Mouse (Mus musculus) left cerebral cortex, postnatal 4 days (tissue): ENCODE measurements around the gene Syt2. TPM values are rescaled to one million over a fixed set of nuclear protein-coding genes. Genes with fewer than 3 reads are reported as not detected.

Experiments used
- DNase-seq: peaks from one replicate; pipeline ENCODE4 v3.0.0-alpha.2; 2022
- intact Hi-C: fragments of 180-260 bp; cut with DNase I; formaldehyde crosslinking; loops from one replicate; pipeline ENCODE4 v1.15.1; 2025
- total RNA-seq, 2 experiments: library from RNA; stranded (reverse); gene quantifications; 2 replicates each; pipeline ENCODE4 v1.2.3; 2021

Gene Syt2
- total RNA-seq, 2 experiments from 2014 or later: 2.2 to 3.9 TPM

DNA sequence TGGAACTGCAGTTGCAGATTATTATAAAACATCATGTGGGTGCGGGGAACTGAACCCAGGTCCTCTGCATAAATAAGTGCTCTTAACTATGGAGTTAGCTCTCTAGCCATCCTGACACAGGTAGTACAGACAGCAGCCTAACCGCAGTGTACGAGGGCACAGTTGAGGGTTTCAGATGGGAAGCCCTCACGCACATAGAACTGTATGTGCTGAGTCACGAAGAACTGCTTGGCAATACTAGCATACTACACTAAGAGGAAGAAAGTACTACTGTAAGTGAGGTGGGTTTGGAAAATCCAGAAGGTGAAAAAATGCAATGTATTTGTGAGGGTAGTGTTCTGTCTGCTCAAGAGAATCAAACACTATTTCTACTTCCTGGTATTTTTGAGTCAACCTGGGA is 123.8 kb downstream of the Syt2 start:
- intact Hi-C loops: no loop called here
- no peak for DNase-seq

DNA sequence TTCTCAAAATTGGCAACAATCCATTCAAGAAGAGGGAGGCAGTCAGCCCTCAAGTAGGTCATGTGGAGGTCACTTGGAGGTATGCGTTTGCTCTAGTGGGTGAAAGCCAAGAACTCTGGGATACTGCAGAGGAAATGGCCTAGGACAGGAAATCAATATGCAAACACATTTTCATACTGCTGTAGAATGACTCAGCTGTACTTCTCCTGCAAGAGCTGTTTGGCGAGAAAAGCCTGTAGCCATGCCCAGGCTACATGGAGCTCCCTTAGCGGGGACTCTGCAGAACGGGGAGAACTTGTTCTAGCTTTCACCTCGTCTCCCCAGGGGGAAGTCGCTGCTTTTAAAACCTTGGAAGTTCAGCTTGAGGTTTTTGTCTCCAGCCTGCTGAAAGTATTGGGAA is 124.9 kb downstream of the Syt2 start:
- DNase-seq: no peak
- intact Hi-C loops: no loop called here

DNA sequence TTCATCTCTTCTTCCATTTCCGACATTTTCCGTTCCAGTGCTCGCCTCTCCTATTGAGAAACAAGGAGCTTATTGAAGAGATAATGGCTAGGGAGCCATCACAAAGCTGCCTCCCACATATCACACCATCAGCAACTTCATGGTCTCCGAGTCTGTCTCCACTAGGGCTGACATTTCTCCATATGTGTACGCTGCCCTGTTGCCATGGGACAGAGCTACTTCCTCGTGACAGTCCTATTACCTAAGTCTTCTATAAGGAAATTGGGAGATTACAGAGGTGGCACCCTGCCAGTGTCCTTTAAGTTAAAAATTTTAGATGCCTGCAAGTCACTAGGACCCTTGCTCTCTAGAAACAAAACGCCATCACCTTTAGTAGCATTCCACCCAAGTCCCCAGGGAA is 125.5 kb downstream of the Syt2 start:
- no peak for DNase-seq
- intact Hi-C loops: no loop called here

DNA sequence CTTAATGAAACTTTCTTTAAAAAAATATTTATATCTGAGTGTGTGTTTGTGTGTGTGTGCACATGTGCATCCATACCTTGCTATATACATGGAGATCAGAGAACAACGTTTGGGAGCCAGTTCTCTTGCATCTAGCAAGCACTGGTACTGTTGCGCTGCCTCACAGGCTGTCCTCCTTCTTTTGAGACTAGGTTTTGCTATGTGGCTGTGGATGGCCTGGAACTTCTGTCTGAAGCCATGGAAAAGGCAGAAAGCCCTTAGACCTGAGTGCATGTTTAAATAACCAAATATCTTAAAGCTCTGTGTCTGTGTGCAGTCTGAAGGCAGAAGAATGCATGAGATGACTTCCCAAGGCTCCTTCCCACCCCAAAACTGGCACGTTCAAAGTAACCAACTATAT is 126.3 kb downstream of the Syt2 start:
- intact Hi-C loops: no loop called here
- no peak for DNase-seq

DNA sequence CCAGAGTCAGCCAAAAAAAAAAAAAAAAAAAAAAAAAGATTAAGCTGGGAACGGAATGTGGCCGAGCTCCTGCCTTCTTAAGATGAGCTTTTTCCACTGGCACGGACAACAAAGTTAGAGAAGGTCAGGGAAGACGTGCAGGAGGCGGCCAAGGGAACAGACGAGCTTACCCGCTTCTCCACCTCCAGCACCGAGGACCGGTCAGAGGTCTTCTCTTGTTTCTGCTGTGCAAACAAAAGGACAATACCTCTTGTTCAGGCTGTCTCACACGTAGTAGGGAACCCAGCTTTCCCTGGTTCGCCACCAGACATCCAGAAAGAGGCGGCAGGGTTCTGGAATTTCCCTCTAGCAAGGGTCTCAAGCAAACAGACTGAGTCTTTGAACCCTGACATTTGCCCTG is 126.8 kb downstream of the Syt2 start:
- no peak for DNase-seq
- intact Hi-C loops: no loop called here

DNA sequence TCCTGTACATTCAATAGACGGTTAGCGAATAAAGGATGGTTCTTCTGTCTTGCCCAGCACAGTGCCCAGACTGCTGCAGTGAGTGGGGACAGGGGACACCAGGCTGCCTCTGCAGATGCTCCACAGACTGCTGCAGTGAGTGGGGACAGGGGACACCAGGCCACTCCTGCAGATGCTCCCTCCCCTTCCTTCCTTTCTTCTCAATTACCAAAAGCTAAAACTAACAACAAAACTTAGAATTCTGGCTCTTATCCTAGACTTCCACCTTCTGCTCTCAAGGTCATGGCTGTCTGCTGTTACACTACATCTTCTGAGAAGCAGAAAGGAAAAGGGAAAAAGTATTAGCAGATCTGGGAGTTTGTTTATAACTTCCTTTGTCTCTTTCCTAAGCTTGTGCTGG is 127.8 kb downstream of the Syt2 start:
- DNase-seq: no peak
- intact Hi-C loops: no loop called here

DNA sequence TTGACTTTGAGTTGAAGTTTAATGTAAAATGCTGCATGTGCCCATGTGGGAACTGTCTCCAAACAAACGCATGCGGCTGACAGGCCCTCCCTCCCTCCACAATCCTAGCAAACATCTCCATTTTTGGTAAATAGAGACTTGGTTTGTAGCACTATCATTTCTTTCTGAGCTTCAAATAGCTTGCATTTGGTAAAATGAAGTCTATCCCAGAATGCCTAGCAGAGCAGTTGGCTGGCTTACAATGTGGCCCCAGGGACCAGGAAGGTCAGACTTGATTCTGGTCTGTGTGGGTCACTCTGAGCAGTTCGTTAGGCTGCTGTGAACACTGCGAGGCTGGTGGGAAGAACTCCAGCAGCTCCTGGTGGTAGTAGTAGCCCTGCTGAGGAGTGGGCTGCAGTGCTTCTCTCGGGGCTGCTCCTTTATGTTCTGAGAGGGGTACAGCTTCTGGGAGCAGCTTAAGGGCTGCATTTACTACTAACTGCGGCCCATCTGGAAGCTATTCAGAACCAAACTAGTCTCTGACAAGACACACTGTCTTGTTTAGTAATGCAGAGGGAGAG is 128.3 kb downstream of the Syt2 start:
- intact Hi-C loops: no loop called here

DNA sequence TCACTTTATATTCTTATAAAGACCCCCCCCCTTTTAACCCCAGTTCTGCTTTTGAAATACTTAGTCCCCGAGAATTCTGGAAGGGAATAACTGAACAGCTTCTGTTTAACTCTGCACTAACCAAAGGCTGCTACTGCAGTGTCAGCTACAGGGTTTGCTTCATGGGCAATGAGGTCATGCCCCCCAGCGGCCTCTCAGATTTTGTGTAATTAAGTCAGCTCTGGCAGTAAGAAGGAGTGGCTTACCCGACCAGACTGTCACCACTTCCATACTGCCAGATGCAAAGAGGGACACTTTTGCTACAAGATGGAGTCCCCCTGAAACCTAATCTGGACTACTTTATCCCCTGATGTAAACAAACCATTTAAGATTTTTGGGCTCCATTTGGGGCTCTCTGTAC is 129.2 kb downstream of the Syt2 start:
- no peak for DNase-seq
- intact Hi-C loops: no loop called here

More for the DNA sequence above, 128.3 kb downstream of the Syt2 start:
- no peak for DNase-seq

DNA sequence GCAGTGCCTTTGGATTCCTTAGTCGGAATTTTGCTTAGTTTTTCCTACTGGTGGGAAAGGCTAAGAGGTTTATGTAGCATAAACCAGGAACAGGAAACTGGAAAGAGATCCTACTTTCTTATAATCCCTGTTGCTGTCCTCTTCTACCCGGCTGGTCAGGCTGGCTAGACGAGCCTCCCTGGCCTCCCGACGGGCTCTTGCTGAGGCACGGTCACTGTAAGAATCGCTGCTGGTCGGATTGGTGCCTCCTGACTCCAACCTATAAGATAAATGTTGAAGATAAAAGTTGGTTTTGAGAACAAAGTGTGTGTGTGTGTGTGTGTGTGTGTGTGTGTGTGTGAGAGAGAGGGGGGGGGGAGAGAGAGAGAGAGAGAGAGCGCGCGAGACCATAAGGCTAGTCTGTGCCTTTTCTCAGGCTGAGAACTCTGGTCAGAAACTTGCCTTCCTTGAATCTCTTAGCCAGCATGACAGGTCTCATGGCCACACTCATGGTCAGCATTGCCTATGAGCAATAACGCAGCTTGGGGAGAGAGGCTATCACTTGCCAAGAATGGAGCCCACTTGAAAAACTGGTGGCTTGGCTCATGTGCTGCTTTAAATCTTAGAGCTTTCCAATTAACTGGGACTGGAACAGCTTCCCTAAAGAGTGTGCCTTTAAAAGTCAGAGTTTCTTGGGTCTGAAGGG is 130.9 kb downstream of the Syt2 start:
- intact Hi-C loops: no loop called here
- DNase-seq: no peak

DNA sequence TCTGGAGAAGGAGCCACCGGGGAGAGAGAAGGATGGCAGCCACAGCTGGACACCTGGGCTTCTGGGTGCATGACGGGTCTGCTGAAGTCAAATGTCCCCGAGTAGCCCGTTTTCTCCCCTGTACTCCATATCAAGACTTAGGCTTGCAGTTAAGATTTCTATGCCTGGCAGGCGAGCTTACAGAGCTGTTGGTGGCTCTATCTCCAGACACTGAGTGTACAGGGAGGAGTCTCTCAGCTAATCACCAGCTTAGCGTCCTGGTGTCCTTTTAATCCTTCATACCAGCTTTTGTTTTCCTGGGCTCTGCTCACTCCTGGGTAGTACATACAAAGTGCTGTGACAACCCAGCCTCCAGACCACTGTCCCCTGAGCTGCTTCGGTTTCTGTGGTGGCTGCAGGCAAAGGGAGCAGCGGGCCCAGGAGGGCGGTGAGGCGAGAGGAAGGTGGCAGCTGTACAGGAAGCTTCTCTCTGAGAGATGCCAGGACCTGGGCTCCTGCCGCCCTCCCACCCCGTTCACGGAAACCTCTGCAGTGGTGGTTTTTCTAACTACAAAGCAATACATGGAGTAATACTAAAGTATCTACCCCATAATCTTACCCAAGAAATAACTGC is 131.6 kb downstream of the Syt2 start:
- peak; percentile 25 for DNase-seq
- intact Hi-C loops: no loop called here

DNA sequence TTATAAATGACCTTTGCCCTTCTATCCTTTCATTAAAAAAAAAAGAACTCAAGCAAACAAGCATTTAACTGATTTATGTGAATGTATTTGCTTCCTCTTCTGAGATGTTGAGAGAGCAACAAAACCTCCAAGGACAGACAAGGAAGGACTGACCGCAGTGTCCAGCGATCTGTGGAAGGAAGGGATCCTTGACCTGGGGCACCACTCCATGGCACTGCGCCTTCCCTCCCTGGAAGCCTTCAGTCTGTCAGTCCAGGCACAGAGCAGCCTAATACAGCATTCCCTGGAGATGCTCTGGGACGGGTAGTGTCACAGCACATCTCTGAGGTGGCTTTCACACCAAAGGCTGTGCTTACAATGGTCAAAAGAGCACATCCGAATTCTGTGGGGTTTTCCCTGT is 136.3 kb downstream of the Syt2 start:
- intact Hi-C loops: no loop called here
- DNase-seq: no peak

DNA sequence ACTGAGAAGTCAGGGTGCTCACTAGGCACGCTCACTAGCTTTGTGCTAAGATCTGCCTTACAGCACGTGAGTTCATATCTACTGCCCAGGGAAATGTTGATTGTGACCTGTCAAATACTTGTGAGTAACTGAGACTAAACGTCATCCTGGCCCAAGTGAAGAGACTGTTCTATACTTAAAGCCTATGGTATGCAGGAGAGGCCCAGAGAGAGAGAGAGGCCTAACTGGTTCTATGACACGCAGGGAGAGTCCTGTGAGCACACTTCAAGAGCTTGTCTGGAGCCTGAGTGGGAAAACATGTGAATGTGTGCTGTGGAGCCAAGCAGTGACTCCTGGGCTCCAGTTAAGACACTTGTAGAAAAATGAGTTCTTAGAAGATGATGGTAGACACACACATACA is 137.5 kb downstream of the Syt2 start:
- intact Hi-C loops: no loop called here
- no peak for DNase-seq

DNA sequence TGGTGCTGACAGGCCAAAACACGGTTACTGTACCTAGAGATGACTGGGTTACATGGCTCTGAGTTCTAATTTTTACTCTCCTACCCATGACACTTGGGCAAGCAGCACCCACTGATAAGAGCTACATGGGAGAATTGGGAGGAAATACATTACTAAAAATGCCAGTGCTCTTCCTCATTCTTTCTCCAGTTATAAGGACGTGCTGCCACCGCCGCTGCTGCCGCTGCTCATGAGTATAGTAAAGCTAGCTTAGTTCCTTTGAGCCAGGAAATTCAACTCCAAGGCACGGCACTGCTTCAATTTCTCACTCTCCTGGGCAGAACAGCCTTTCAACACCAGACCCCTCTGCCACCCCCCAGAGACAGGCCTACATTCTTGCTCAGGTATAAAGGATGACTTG is 138.0 kb downstream of the Syt2 start:
- no peak for DNase-seq
- intact Hi-C loops: no loop called here

DNA sequence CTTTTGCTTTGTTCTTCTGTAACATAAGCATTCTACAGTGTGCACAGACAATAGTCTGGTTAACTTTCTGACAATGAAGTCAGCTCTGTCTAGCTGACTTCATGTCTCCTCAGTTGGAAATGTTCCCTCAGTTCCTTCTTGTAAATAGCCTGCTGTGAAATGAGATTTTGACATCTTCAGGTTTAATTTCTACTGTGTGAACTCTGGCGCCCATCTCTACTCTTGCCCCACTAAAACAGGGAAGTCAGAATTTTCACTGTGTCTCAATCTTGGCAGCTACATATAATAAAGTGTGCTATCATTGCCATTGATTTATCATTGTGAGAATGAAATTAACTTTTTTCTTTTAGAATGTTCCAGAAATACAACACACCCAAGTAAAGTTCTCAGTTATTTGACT is 138.4 kb downstream of the Syt2 start:
- intact Hi-C loops: no loop called here
- DNase-seq: no peak

DNA sequence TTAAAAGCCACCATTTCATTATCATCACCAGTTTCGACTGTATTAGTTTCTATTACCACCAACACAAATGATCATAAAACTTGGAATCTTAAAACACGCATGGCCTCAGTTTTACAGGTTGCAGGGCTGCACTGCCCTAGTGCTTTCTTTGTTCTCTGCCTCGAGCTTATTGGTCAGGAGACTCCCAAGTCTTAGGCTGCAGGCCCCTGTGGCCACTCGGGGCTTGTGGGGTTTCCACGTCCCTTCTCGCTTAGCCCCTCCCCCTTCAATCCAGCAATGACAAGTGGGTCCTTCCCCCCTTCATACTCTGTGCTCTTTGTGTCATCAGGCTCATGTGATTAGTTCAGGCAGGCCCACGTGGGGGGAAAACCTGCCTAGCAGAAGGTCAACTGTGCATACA is 141.6 kb downstream of the Syt2 start:
- DNase-seq: no peak
- intact Hi-C loops: no loop called here

DNA sequence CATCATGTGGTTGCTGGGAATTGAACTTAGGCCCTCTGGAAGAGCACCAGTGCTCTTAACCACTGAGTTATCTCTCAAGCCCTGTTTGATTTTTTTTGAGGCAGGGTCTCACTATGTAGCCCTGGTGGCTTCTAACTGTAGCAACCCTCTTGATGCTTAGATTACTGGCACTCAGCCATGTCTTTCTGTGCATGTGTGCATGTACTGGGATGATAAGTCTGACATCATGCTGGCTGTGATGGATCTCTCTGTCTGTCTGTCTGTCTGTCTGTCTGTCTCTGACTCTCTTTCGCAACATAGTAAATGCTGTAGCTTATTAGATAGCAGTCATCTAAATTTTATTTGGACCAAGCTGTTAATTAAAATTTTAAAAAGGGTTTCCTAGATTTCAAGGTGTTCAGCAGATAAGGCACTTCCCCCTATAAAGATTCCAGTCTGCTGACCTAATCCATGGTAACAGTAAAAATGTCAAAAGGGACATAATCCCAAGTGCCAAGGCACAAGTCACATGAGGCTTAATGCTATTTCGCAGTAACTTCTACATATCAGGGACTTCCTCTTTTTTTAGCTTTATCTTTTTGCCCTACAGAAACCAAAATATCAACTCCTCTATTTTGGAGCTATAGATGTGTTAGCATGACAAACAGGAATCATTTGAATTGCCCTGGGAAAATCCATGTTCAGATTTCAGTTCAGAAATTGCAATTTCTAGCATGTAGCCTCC is 144.4 kb downstream of the Syt2 start:
- intact Hi-C loops: no loop called here
- no peak for DNase-seq

DNA sequence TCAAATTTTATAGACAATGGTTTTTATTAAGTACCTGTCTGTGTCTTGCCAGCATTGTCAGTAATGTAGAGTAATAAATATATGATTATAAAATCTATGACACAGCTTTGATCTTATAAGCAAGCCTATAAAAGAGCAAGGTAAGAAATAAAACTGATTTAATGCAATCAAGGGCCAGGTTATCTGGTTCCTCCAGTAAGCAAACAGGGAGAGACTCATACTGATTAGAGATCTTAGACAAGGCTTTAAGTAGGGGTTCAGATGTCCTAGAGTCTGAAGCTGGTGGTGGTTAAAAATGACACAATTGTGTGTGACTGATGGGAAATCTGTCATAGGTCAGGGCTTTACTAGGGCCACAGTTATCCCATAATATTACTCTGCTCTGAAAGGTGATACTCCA is 145.0 kb downstream of the Syt2 start:
- DNase-seq: no peak
- intact Hi-C loops: no loop called here

DNA sequence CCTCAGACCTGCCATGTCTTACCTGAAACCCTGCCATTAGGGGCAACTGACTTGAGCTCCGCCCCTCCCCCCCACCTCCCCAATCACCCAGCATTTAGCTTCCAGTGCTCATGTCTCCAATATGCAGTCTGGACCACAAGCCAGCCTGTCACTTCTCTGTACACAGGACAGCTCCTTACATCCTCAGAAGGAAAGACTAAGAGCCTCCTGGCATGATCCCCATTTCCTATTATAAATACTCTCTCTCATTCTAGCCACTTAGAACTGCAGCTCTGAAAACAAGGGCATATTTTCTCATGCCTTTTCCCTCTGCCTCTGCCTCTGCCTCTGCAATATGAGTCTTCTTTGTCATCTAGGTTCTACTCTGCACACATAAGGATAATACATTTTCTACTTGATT is 149.6 kb downstream of the Syt2 start:
- intact Hi-C loops: no loop called here
- DNase-seq: no peak

DNA sequence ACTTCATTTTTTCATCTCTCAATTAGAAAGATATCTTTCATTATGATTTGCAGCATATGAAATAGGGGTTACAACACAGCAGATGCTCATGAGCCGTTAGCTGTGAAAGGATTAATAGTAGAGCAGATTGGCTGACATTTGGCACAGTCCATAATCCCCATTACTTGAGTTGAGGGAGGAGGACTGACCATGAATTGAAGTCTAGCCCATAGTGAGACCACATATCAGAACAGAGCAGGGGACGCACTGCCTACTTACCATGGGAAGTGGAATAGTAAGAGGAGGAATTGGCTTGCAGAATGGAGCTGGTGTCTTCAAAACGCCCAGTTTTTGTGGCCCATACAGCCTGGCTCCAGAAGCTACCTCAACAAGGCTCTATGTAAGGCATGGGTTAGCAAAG is 150.1 kb downstream of the Syt2 start:
- intact Hi-C loops: no loop called here
- DNase-seq: peak; percentile 15

DNA sequence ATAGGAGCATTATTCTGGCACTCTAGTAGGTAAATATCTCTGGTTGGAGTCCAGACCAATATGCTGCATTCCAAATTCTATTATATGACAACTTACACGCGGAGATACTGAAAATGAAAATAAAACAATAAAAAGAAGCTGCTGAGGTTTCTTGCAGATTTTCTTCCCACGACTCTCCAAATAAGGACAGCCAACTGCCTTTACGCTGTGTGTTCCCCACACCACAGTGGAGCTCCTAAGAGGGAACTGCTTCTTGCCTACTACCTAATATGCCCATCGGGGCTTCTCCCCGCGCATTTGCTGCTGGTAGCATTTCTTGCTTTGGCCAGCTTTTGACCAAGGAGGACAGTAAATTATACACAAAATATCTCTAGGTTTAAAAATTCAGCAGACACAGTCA is 155.3 kb downstream of the Syt2 start:
- intact Hi-C loops: no loop called here
- DNase-seq: no peak

DNA sequence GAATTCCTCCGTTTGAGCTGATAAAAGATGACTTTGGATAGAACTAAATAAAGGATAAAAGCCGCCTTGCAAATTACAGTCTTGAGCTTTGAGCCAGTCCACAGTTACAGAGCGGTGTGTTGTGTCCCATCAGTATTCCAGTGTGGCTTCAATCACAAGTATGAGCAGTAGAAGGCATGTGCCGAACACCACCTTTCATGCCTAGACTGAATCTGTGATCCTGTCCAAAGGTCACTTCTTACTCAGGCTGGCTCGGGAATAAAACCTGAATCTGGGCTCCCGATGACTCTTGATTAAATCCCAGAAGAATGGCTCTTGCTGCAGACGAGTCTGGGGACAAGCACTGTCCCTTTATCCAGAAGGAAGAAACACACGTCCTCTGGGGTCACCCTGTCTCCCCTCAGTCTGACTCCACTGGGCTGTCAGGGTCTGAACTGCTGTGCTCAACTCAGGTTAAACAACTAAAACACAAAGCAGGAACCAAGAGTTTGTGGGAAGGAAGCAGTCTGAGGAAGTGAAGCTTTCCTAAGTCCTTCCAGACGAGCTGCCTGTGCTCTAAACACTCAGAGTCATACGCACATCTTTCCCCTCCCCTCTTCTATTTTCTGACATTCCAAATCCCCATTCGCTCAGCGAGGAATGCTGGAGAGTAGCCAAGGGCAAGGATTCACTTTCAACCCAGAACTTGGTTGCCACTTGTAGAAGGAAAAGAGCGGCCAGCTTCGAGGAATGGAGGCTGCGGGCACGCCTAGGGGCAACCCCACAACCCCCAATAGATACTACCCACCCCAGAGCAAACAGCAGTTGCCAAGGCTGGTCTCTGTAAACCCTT is 157.0 kb downstream of the Syt2 start:
- intact Hi-C loops: no loop called here
- peak; percentile 30 for DNase-seq
